Mouse (Mus musculus) lung, embryonic 15.5 days (tissue): ENCODE measurements around the gene Rer1. TPM values are rescaled to one million over a fixed set of nuclear protein-coding genes. Genes with fewer than 3 reads are reported as not detected.

Experiments used
- ATAC-seq: fragments of 200-750 bp; cut with Nextera tagmentation; 2 replicates; pipeline ENCODE4 v1.8.0; 2017; ENCODE audit warnings: moderate number of reproducible peaks, borderline replicate concordance; ENCODE audit not compliant: low FRiP score, low TSS enrichment; ENCODE audit errors: extremely low read depth
- H3K27ac ChIP-seq: fragments of 300-500 bp; sonication (generic); 2 replicates; pipeline ENCODE4 v1.5.1; 2015; ENCODE audit warnings: moderate library complexity, mild to moderate bottlenecking, inconsistent platforms
- H3K27me3 ChIP-seq: fragments of 300-500 bp; sonication (generic); 2 replicates; pipeline ENCODE4 v1.6.1; 2015; ENCODE audit warnings: inconsistent platforms
- H3K36me3 ChIP-seq: fragments of 300-500 bp; sonication (generic); 2 replicates; pipeline ENCODE4 v1.6.1; 2015; ENCODE audit warnings: inconsistent platforms
- H3K4me1 ChIP-seq: fragments of 300-500 bp; sonication (generic); 2 replicates; pipeline ENCODE4 v1.6.1; 2015; ENCODE audit warnings: inconsistent platforms
- H3K4me2 ChIP-seq: fragments of 300-500 bp; sonication (generic); 2 replicates; pipeline ENCODE4 v1.6.1; 2015; ENCODE audit warnings: inconsistent platforms, mild to moderate bottlenecking, moderate library complexity
- H3K4me3 ChIP-seq: fragments of 300-500 bp; sonication (generic); 2 replicates; pipeline ENCODE4 v1.5.1; 2015; ENCODE audit warnings: mild to moderate bottlenecking, inconsistent platforms
- H3K9ac ChIP-seq: fragments of 300-500 bp; sonication (generic); 2 replicates; pipeline ENCODE4 v1.6.1; 2015; ENCODE audit warnings: inconsistent platforms
- H3K9me3 ChIP-seq: fragments of 300-500 bp; sonication (generic); 2 replicates; pipeline ENCODE4 v1.6.1; 2016; ENCODE audit warnings: inconsistent platforms
- WGBS: fragments of 180-500 bp; shearing (Covaris S2); methylation state at CpG from one replicate; pipeline ENCODE4 v1.1.7; 2015; 5-methylcytosine and 5-hydroxymethylcytosine counted together
- polyA plus RNA-seq: library from polyadenylated mRNA; unstranded; fragments of >200 nt; fragmentation: Nextera tagmentation; extraction: Ambion mirVana; gene quantifications from 2 replicates; pipeline ENCODE4 v1.2.1, GENCODE M21; 2015

Gene Rer1
- polyA plus RNA-seq = 157 and 163 TPM in 2 replicates

DNA sequence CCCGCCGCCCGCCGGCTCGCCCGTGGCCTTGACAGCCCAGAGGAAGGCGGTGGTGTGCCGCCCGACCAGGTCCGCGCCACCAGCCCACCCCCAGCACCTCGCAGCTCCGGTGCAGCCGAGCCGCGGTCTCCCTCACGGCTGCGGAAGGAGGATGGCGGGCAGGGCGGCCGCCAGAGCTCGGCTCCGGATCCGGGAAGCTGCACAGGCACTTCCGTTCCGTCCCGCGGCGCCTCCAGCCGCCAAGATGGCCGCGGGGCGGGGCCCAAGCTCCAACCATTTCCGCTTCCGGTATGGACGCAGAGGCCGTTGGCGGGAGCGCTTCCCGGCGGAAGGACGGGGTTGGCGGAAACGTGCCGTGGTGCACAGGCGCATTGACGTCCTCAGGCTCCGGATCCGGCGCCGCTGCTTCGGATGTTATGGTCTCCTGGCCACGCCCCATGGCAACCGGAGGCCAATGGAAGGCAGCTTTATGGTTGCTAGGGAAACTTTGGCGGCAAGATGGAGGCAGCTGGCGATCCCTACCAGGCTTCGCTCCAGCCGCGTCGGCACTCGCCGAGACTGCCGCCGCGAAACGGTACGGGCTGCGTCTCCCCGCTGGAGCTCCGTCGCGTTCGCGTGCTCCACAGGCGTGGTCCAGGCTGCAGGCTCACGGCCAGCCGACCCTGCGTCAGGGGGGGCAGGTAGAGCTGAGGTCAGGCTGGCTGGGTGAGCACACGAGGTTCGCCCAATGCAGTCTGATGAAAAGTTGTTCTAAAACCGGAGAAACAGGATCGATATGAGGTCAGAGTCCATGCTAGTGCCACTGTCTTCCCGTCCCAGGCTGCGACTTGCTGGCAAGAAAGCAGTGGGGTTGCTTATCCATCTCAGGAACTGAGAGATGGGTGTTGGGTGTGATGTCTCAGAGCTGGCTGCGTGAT, at the start of gene Rer1, which contains the start of gene Morn1:
Gene Rer1 (minus strand): TSS at position 275 of the 917 bp plus-strand sequence.
Gene Morn1 (plus strand): TSS at position 470 of the 917 bp plus-strand sequence.
- WGBS = under 1% methylated on average over 82 of the region's 85 CpGs
- H3K9me3 ChIP-seq = no peaks in the 10 kb centered on the region
- peak within 1 kb of the TSS; percentile 94 for H3K27ac ChIP-seq
- H3K4me3 ChIP-seq = peak within 1 kb of the TSS; percentile 91
- H3K36me3 ChIP-seq = peaks cover 22% of the 10 kb centered on the region
- H3K27me3 ChIP-seq = no peaks in the 10 kb centered on the region
- peak within 1 kb of the TSS; percentile 92 for H3K9ac ChIP-seq
- peak within 1 kb of the TSS; percentile 90 for H3K4me2 ChIP-seq
- H3K4me1 ChIP-seq = peaks cover 24% of the 10 kb centered on the region
- ATAC-seq = peak; percentile 96

GRCm38 (mm10) chr4:155134686-155135172, 48.5 kb upstream of the Rer1 start:
- H3K27ac ChIP-seq = peak overlapping the region; percentile 83

DNA sequence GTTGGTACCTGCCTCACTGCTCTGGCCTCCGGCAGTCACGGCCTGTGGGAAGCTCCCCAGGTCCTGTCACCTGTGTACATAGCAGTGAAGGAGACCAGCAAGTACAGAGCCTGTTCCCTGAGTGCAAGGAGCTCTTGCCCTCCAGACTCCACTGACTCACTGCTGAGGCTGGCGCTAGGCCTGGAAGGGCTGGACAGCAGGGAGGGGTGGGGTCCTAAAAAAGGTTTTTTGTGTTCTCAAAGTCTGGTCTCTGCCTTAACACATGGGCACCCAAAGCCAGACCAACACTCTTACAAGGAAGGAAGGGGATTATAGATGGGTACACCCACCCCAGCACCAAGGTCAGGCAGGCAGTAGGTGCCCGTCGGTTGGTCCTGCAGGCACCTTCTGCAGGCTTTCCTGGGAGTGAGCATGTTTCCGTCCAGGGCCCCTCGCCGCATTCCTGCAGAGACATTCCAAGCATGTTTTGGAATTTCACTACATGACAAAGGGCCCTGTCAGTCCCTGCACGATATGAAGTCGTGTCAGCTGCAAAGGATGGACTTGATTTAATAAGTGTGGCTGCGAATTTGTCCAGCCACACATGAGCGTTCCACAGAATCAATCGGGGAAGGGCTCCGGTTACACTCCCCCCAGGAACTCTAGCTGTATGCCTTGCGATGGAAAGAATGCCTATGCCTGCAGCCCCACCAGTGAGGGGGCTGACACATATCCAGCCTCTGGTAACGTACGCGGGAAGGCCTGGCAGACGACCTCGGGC, 47.7 kb upstream of the Rer1 start:
- Histone ChIP-seq H3K9ac (no peak overlapping the region), H3K4me3 (no peak overlapping the region), H3K4me2 (no peak overlapping the region), H3K27ac (peak overlapping the region; percentile 83), H3K36me3 (no peaks in the 10 kb centered on the region), H3K27me3 (no peaks in the 10 kb centered on the region), H3K9me3 (no peaks in the 10 kb centered on the region), H3K4me1 (peaks cover 56% of the 10 kb centered on the region)
- peak; percentile 58; the same call in 1 of the 2 replicates for ATAC-seq
- 14% methylated on average over 20 of the region's 20 CpGs for WGBS

More at GRCm38 (mm10) chr4:155134686-155135172, 48.5 kb upstream of the Rer1 start:
- WGBS = 73% methylated on average over 7 of the region's 7 CpGs
- ATAC-seq = no peak
- H3K9me3 ChIP-seq = no peaks in the 10 kb centered on the region
- no peak overlapping the region for H3K4me3 ChIP-seq
- H3K27me3 ChIP-seq = no peaks in the 10 kb centered on the region
- H3K36me3 ChIP-seq = no peaks in the 10 kb centered on the region
- H3K4me2 ChIP-seq = no peak overlapping the region
- H3K9ac ChIP-seq = no peak overlapping the region
- H3K4me1 ChIP-seq = peaks cover 51% of the 10 kb centered on the region

DNA sequence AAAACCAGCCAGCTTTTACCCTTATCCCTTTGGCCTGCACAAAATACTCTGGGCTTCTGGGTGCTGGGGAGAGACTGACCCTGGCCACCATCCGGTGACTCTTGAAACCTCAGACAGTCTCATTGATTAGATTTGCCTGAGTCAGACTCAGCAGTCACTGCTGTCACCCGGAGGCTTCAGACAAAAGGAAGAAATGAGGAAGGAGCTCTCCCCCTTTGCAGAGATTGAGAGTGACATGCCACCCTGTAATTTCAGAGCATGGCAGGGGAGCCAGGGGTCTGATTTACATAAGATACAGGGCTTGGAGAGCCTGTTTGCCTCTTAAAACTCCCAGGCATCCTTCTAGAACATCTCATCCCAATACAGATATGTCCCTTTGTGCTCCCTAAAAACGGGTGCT, 47.0 kb upstream of the Rer1 start:
- H3K36me3 ChIP-seq = no peaks in the 10 kb centered on the region
- H3K9me3 ChIP-seq = no peaks in the 10 kb centered on the region
- H3K27me3 ChIP-seq = no peaks in the 10 kb centered on the region
- 38% methylated on average over 3 of the region's 3 CpGs for WGBS
- H3K4me1 ChIP-seq = peaks cover 56% of the 10 kb centered on the region
- no peak overlapping the region for H3K9ac ChIP-seq
- no peak overlapping the region for H3K4me3 ChIP-seq
- H3K4me2 ChIP-seq = no peak overlapping the region
- H3K27ac ChIP-seq = peak overlapping the region; percentile 83
- no peak for ATAC-seq

GRCm38 (mm10) chr4:155130616-155131015, 44.4 kb upstream of the Rer1 start:
- H3K9ac ChIP-seq = no peak overlapping the region; the same call in 1 of the 2 replicates
- no peak for ATAC-seq
- H3K4me1 ChIP-seq = peaks cover 67% of the 10 kb centered on the region

DNA sequence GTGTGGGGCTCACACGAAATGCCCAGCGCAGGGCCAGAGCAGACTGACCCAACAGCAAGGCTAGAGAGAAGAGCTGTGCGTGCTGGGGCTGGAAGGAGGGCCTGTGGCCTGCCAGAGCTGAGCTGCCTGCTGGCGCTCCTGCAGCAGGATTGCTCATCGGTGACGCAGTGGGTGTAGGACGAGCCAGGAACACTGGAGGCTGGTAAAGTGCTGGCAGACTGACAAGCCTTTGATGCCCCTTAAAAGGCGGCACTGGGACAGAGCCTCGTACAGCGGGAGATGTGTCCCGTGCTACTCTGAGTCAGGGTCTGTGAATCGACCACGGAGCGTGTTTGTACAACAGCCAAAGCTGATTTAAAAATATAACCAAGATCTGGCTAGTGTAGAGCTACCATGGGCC, 43.8 kb upstream of the Rer1 start:
- Histone ChIP-seq H3K9me3 (no peaks in the 10 kb centered on the region), H3K9ac (no peak overlapping the region; the same call in 1 of the 2 replicates), H3K36me3 (no peaks in the 10 kb centered on the region), H3K4me3 (no peak overlapping the region), H3K27ac (peak overlapping the region; percentile 78), H3K4me1 (peaks cover 67% of the 10 kb centered on the region), H3K27me3 (no peaks in the 10 kb centered on the region), H3K4me2 (no peak overlapping the region)
- no peak for ATAC-seq
- 45% methylated on average over 14 of the region's 14 CpGs for WGBS

More at GRCm38 (mm10) chr4:155130616-155131015, 44.4 kb upstream of the Rer1 start:
- no peaks in the 10 kb centered on the region for H3K9me3 ChIP-seq
- H3K4me3 ChIP-seq = no peak overlapping the region
- H3K36me3 ChIP-seq = no peaks in the 10 kb centered on the region
- H3K4me2 ChIP-seq = no peak overlapping the region
- H3K27ac ChIP-seq = peak overlapping the region; percentile 78
- no peaks in the 10 kb centered on the region for H3K27me3 ChIP-seq
- 53% methylated on average over 7 of the region's 7 CpGs for WGBS

GRCm38 (mm10) chr4:155129132-155129917, 43.1 kb upstream of the Rer1 start:
- no peak overlapping the region for H3K4me3 ChIP-seq
- no peak for ATAC-seq
- H3K4me1 ChIP-seq = peaks cover 65% of the 10 kb centered on the region
- peak overlapping the region; percentile 78 for H3K27ac ChIP-seq
- 90% methylated on average over 10 of the region's 10 CpGs for WGBS
- H3K9ac ChIP-seq = no peak overlapping the region
- H3K9me3 ChIP-seq = no peaks in the 10 kb centered on the region
- no peaks in the 10 kb centered on the region for H3K27me3 ChIP-seq
- no peak overlapping the region for H3K4me2 ChIP-seq
- H3K36me3 ChIP-seq = no peaks in the 10 kb centered on the region

- WGBS = 88% methylated on average over 15 of the region's 15 CpGs
- peaks cover 58% of the 10 kb centered on the region for H3K4me1 ChIP-seq
- H3K4me2 ChIP-seq = no peak overlapping the region
- no peaks in the 10 kb centered on the region for H3K9me3 ChIP-seq
- H3K4me3 ChIP-seq = no peak overlapping the region
- no peaks in the 10 kb centered on the region for H3K36me3 ChIP-seq
- ATAC-seq = no peak
- no peak overlapping the region for H3K9ac ChIP-seq
- H3K27me3 ChIP-seq = no peaks in the 10 kb centered on the region
- no peak overlapping the region for H3K27ac ChIP-seq
These were observed 42.2 kb upstream of the Rer1 start for GRCm38 (mm10) chr4:155128411-155128810.

DNA sequence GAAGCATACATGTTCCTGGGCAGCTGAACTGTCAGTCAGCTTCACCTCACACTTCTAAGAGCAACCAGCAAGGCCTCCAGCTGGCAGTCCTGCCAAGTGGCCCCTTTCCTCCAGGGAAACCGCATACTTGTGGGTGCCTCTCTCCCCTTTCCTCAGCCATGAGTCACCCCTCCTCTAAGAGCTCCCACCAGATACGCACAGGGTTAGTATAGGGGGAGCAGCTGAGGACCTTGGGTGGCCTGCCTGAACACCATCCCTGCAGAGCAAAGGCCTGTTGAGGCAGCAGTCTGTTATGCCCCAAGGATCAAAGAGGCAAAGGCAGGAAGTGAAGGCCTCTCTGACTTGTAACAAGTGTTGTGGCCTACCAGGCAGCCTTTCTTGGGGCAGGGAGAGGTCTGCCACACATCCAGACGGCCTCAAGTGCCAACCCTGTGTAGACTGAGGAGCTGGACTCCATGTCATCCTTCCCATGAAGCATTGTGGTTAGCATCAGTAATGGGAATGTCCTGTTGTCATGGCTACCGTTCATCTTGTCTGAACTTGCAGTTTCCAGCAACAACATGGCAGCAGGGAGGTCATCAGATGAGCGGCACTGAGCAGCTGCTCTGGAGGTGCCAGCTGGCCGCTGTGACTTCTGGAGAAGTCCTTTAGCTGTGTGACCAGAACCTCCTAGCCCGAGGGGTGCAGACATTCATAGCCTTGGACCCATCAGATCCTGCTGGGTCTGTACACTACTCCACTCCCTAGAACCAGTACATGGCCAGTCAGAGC, 40.6 kb upstream of the Rer1 start:
- Histone ChIP-seq H3K4me3 (no peak overlapping the region), H3K4me2 (no peak overlapping the region), H3K9me3 (no peaks in the 10 kb centered on the region), H3K27ac (no peak overlapping the region), H3K27me3 (no peaks in the 10 kb centered on the region), H3K9ac (no peak overlapping the region), H3K36me3 (no peaks in the 10 kb centered on the region), H3K4me1 (peaks cover 66% of the 10 kb centered on the region)
- 63% methylated on average over 7 of the region's 7 CpGs for WGBS
- ATAC-seq = no peak

DNA sequence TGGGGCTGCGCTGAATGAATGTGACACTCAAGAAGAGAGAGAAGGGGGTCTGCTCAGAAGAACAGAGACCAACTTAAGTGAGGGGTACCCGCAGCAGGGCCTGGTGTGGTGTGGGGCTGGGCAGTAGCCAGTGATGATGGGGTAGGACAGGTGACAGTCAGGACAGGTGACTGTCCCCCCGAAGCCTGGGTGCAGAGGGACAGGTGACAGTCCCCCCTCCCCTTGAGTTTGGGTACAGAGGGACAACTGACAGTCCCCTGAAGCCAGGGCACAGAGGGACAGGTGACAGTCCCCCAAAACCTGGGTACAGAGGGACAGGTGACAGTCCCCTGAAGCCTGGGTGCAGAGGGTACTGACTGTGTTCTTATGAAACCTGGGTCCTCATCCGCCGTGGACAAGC, 40.0 kb upstream of the Rer1 start:
- WGBS = 72% methylated on average over 5 of the region's 5 CpGs
- ATAC-seq = no peak
- Histone ChIP-seq H3K4me1 (peaks cover 69% of the 10 kb centered on the region), H3K9ac (no peak overlapping the region), H3K36me3 (no peaks in the 10 kb centered on the region), H3K27ac (no peak overlapping the region), H3K4me2 (no peak overlapping the region), H3K4me3 (no peak overlapping the region), H3K27me3 (no peaks in the 10 kb centered on the region), H3K9me3 (no peaks in the 10 kb centered on the region)
